Mouse (Mus musculus): ENCODE data around the gene Scgb1b2. TPM values are rescaled to one million over a fixed set of nuclear protein-coding genes. Genes with fewer than 3 reads are reported as not detected.

Scgb1b2 gene
- not detected for total RNA-seq (2023)

GRCm38 (mm10) chr7:31291721-31292120, at the start of gene Scgb1b2:
Gene Scgb1b2 (minus strand): TSS chr7:31291821.

DNA sequence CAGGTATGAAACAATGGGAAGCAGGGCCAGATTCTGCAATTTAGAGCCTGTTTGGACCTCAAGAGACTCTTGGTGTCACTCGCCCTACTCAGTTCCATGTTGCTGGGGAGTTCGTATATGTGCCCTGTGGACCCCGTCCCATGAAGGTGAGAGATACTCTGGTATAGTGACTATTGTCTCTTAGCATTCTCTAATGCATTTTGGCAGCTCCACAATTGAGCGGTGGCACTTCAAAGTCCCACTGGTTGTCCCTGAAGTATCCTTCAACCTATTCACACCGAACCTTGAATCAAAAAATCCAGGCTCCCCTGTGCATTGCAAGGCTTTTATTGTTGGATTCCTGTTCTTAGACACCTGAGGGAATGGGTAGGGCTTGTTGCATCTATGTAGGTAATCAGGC, 1.4 kb downstream of the Scgb1b2 start, which contains the start of gene Scgb2b2:
Scgb2b2 (plus strand) TSS at position 301 of the 400 bp plus-strand sequence.

Other genes starting within 250 kb of the Scgb1b2 start
- gene Fxyd5, start 249.3 kb downstream of the Scgb1b2 start, total RNA-seq (2023): 934 TPM
- gene Fxyd7, start 240.4 kb downstream of the Scgb1b2 start, total RNA-seq (2023): not detected
- gene Fxyd1, start 234.6 kb downstream of the Scgb1b2 start, total RNA-seq (2023): not detected
- 0.27 TPM for gene Lgi4, start 232.5 kb downstream of the Scgb1b2 start, total RNA-seq (2023)
- 1.3 TPM for gene Fxyd3, start 215.1 kb downstream of the Scgb1b2 start, total RNA-seq (2023)
- gene Hpn, start 176.5 kb downstream of the Scgb1b2 start, total RNA-seq (2023): 1.9 TPM
- 1.1 TPM for gene Scn1b, start 164.8 kb downstream of the Scgb1b2 start, total RNA-seq (2023)
- gene Gramd1a, start 135.9 kb downstream of the Scgb1b2 start, total RNA-seq (2023): 886 TPM
- gene Scgb2b2, start 1.3 kb downstream of the Scgb1b2 start, total RNA-seq (2023): not detected
- not detected for gene Scgb2b3, start 70.3 kb upstream of the Scgb1b2 start, total RNA-seq (2023)
- not detected for gene Scgb1b3, start 83.8 kb upstream of the Scgb1b2 start, total RNA-seq (2023)